Mouse (Mus musculus) testis, adult 2 months (tissue): Measurements from ENCODE around the gene Gpx3. TPM values are rescaled to one million over a fixed set of nuclear protein-coding genes. Genes with fewer than 3 reads are reported as not detected.

Experiments
- H3K27ac ChIP-seq: fragments of 200-500 bp; 2 replicates; pipeline ENCODE4 v1.5.1; 2012; ENCODE audit warnings: low read depth, low read length; ENCODE audit not compliant: control insufficient read depth, insufficient read depth
- H3K27me3 ChIP-seq: fragments of 200-500 bp; 2 replicates; pipeline ENCODE4 v1.6.1; 2012; ENCODE audit warnings: mild to moderate bottlenecking, low read length, moderate library complexity; ENCODE audit not compliant: control insufficient read depth, insufficient read depth
- H3K36me3 ChIP-seq: fragments of 200-500 bp; 2 replicates; pipeline ENCODE4 v1.6.1; 2012; ENCODE audit warnings: mild to moderate bottlenecking, low read length; ENCODE audit not compliant: control insufficient read depth, insufficient read depth
- H3K4me1 ChIP-seq: fragments of 200-500 bp; 2 replicates; pipeline ENCODE4 v1.6.1; 2012; ENCODE audit warnings: low read length; ENCODE audit not compliant: control insufficient read depth, insufficient read depth
- H3K4me3 ChIP-seq: fragments of 200-500 bp; 2 replicates; pipeline ENCODE4 v1.5.1; 2012; ENCODE audit warnings: low read depth, mild to moderate bottlenecking, low read length, moderate library complexity, mixed read lengths; ENCODE audit not compliant: control insufficient read depth
- CTCF ChIP-seq: fragments of 200-500 bp; IDR thresholded peaks from 2 replicates; pipeline ENCODE4 v1.5.1; 2012; ENCODE audit warnings: low read depth, mild to moderate bottlenecking, inconsistent platforms, low read length, moderate library complexity; ENCODE audit not compliant: control insufficient read depth, insufficient read depth, insufficient replicate concordance
- POLR2A ChIP-seq: fragments of 200-500 bp; IDR thresholded peaks from 2 replicates; pipeline ENCODE4 v1.6.1; 2012; ENCODE audit warnings: low read depth, mild to moderate bottlenecking, inconsistent platforms, low read length, moderate library complexity; ENCODE audit not compliant: control insufficient read depth
- polyA plus RNA-seq: library from polyadenylated mRNA; depleted of rRNA; stranded (reverse); fragments of >200 nt; gene quantifications from 2 replicates; pipeline ENCODE4 v1.2.3, GENCODE M21; 2012

Gene Gpx3
- polyA plus RNA-seq, 1 experiment, result 13.0 TPM

GRCm38 (mm10) chr11:54906466-54906865 lies 4.2 kb downstream of the Gpx3 start:
- no peak overlapping the region for H3K27ac ChIP-seq
- TF ChIP-seq POLR2A, result no peak
- no peak for TF ChIP-seq CTCF
- H3K36me3 ChIP-seq, result no peaks in the 10 kb centered on the region
- no peak overlapping the region for H3K4me3 ChIP-seq
- no peaks in the 10 kb centered on the region for H3K27me3 ChIP-seq
- peaks cover 5% of the 10 kb centered on the region for H3K4me1 ChIP-seq

GRCm38 (mm10) chr11:54907259-54907658 lies 5.0 kb downstream of the Gpx3 start:
- TF ChIP-seq CTCF (no peak), POLR2A (no peak)
- no peaks in the 10 kb centered on the region for H3K36me3 ChIP-seq
- H3K27ac ChIP-seq, result no peak overlapping the region
- H3K27me3 ChIP-seq, result no peaks in the 10 kb centered on the region
- peaks cover 5% of the 10 kb centered on the region for H3K4me1 ChIP-seq
- H3K4me3 ChIP-seq, result no peak overlapping the region

GRCm38 (mm10) chr11:54909273-54909672 lies 7.0 kb downstream of the Gpx3 start:
- TF ChIP-seq CTCF (no peak), POLR2A (no peak)
- Histone ChIP-seq H3K27me3 (no peaks in the 10 kb centered on the region), H3K27ac (no peak overlapping the region), H3K4me1 (peaks cover 2% of the 10 kb centered on the region), H3K36me3 (no peaks in the 10 kb centered on the region), H3K4me3 (no peak overlapping the region)

GRCm38 (mm10) chr11:54910081-54910665 lies 7.9 kb downstream of the Gpx3 start:
- Histone ChIP-seq H3K4me3 (no peak overlapping the region), H3K4me1 (no peaks in the 10 kb centered on the region), H3K27ac (no peak overlapping the region), H3K27me3 (no peaks in the 10 kb centered on the region), H3K36me3 (no peaks in the 10 kb centered on the region)
- no peak for TF ChIP-seq POLR2A
- no peak for TF ChIP-seq CTCF

GRCm38 (mm10) chr11:54911201-54911600 lies 8.9 kb downstream of the Gpx3 start:
- Histone ChIP-seq H3K36me3 (no peaks in the 10 kb centered on the region), H3K27me3 (no peaks in the 10 kb centered on the region), H3K4me1 (no peaks in the 10 kb centered on the region), H3K4me3 (no peak overlapping the region), H3K27ac (no peak overlapping the region)
- no peak for TF ChIP-seq POLR2A
- TF ChIP-seq CTCF, result no peak

- Histone ChIP-seq H3K27me3 (no peaks in the 10 kb centered on the region), H3K27ac (no peak overlapping the region), H3K36me3 (no peaks in the 10 kb centered on the region), H3K4me1 (no peaks in the 10 kb centered on the region), H3K4me3 (no peak overlapping the region)
- TF ChIP-seq POLR2A, result no peak
- TF ChIP-seq CTCF, result no peak
Measured at GRCm38 (mm10) chr11:54911671-54912502, 9.6 kb downstream of the Gpx3 start.

- no peaks in the 10 kb centered on the region for H3K36me3 ChIP-seq
- TF ChIP-seq CTCF (no peak), POLR2A (no peak)
Measured at GRCm38 (mm10) chr11:54912503-54913316, 10.5 kb downstream of the Gpx3 start.

More at GRCm38 (mm10) chr11:54912503-54913316, 10.5 kb downstream of the Gpx3 start:
- no peak overlapping the region for H3K4me3 ChIP-seq
- H3K4me1 ChIP-seq, result no peaks in the 10 kb centered on the region
- no peaks in the 10 kb centered on the region for H3K27me3 ChIP-seq
- no peak overlapping the region for H3K27ac ChIP-seq
